Mouse (Mus musculus) intestine, postnatal 0 days (tissue): ENCODE measurements around the gene Spryd4. TPM values are rescaled to one million over a fixed set of nuclear protein-coding genes. Genes with fewer than 3 reads are reported as not detected.
A peak's percentile ranks its signal among the peaks of the same experiment; 100 is the strongest.
"Not testable (repeated sequence)": the region's sequence is repeated elsewhere in the genome, so short reads cannot be mapped to it uniquely, and the experiment has no call there.

Source experiments
- ATAC-seq: fragments of 200-750 bp; cut with Nextera tagmentation; 2 replicates; pipeline ENCODE4 v1.8.0; 2017; ENCODE audit warnings: mild to moderate bottlenecking, moderate TSS enrichment, moderate library complexity
- H3K27ac ChIP-seq: fragments of 300-500 bp; sonication (generic); 2 replicates; pipeline ENCODE4 v1.5.1; 2014; ENCODE audit warnings: mild to moderate bottlenecking, low read depth, low read length, moderate library complexity
- H3K27me3 ChIP-seq: fragments of 300-500 bp; sonication (generic); replicated peaks from 2 replicates; pipeline ENCODE4 v1.6.1; 2014; ENCODE audit warnings: low read length, mixed read lengths; ENCODE audit not compliant: control insufficient read depth, insufficient read depth
- H3K36me3 ChIP-seq: fragments of 300-500 bp; sonication (generic); 2 replicates; pipeline ENCODE4 v1.6.1; 2014; ENCODE audit warnings: mild to moderate bottlenecking, moderate library complexity; ENCODE audit not compliant: control insufficient read depth, insufficient read depth
- H3K4me1 ChIP-seq: fragments of 300-500 bp; sonication (generic); replicated peaks from 2 replicates; pipeline ENCODE4 v1.6.1; 2014; ENCODE audit warnings: antibody characterized with exemption, low read length, mixed read lengths; ENCODE audit not compliant: control insufficient read depth, insufficient read depth
- H3K4me2 ChIP-seq: fragments of 300-500 bp; sonication (generic); replicated peaks from 2 replicates; pipeline ENCODE4 v1.6.1; 2014; ENCODE audit warnings: low read depth, mild to moderate bottlenecking, moderate library complexity
- H3K4me3 ChIP-seq: fragments of 300-500 bp; sonication (generic); 2 replicates; pipeline ENCODE4 v1.5.1; 2014; ENCODE audit warnings: low read depth, low read length
- H3K9ac ChIP-seq: fragments of 300-500 bp; sonication (generic); 2 replicates; pipeline ENCODE4 v1.6.1; 2014; ENCODE audit warnings: mild to moderate bottlenecking, low read depth, low read length
- H3K9me3 ChIP-seq: fragments of 300-500 bp; sonication (generic); 2 replicates; pipeline ENCODE4 v1.6.1; 2016; ENCODE audit warnings: mixed run types; ENCODE audit not compliant: control insufficient read depth
- CTCF ChIP-seq: sonication (generic); IDR thresholded peaks from 2 replicates; pipeline ENCODE4 v1.5.1; 2016; ENCODE audit warnings: low read depth, mild to moderate bottlenecking, control low read depth, antibody characterized with exemption, moderate library complexity
- WGBS: fragments of 180-500 bp; shearing (Covaris S2); extraction: QIAGEN DNeasy Blood & Tissue Kit; methylation state at CpG from one replicate; pipeline ENCODE4 v1.1.7; 2014; 5-methylcytosine and 5-hydroxymethylcytosine counted together
- polyA plus RNA-seq: library from polyadenylated mRNA; unstranded; fragments of >200 nt; fragmentation: Nextera tagmentation; extraction: Ambion mirVana; gene quantifications from 2 replicates; pipeline ENCODE4 v1.2.1, GENCODE M21; 2015

Spryd4 gene
- polyA plus RNA-seq, 1 experiment from 2014 or later: 23.2 TPM

DNA sequence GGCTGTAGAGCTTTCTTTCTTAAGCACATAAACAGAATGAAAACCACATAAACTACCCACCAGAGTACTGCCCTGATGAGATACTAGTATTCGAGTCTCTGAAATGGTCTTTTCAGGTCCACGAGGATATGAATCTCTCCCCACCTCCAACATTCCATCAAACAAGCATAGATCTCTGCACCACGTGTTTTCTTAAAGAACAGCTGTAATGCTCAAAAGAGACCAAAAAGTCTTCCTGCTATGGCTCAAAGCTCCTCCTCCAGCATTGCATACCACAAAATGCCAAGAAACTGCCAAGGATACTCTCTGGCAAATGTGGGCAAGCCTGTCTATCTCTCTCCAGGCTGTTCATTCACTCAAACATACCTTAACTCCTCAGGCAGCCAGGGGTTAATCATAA, 36.3 kb downstream of the Spryd4 start:
- no peak for ATAC-seq
- TF ChIP-seq CTCF: no peak

DNA sequence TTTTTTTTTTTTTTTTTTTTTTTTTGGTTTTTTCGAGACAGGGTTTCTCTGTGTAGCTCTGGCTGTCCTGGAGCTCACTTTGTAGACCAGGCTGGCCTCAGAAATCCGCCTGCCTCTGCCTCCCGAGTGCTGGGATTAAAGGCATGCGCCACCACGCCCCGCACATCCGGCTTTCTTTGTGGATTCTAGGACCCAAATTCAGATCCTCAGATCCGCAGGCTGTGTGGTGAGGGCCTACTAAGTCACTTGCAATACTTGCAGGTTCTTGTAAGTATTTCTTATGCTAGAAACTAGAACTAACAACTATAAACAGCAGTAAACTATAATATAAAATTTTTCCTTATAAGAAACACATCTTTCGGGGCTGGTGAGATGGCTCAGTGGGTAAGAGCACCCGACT, 40.3 kb downstream of the Spryd4 start:
- H3K9me3 ChIP-seq, H3K4me2 ChIP-seq, H3K27me3 ChIP-seq, H3K9ac ChIP-seq, H3K4me3 ChIP-seq, H3K36me3 ChIP-seq, ATAC-seq, H3K4me1 ChIP-seq, H3K27ac ChIP-seq: not testable (repeated sequence)
- WGBS: 96% methylated on average over 10 of the region's 10 CpGs

More for the DNA sequence above, 36.3 kb downstream of the Spryd4 start:
- Histone ChIP-seq H3K4me3 (peak overlapping the region; percentile 50), H3K4me1 (peaks cover 4% of the 10 kb centered on the region; the same call in 1 of the 2 replicates), H3K9ac (0 out of 2 replicates have a peak overlapping the region, but pooled peaks have one; percentile 41), H3K27ac (no peak overlapping the region), H3K27me3 (no peaks in the 10 kb centered on the region), H3K36me3 (no peaks in the 10 kb centered on the region), H3K4me2 (peak overlapping the region; percentile 61), H3K9me3 (no peaks in the 10 kb centered on the region)
- 11% methylated on average over 3 of the region's 3 CpGs for WGBS

DNA sequence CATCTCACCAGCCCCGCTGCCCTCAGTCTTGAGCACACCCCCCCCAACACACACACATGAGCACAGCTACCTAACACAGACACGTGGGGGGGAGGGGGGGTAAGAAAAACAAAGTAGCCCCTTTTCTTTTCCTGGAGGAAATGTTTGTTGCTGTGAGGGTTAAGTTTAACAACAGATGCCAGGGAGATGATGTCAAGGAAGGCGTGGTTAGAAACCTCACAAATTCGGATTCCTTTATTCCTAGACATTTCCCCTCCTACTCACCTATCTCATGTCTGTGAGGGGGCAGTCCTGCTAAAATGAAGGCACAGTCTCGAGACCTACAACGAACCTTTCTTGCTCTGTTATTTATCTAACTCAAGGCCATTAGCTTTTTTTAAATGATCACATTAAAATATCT, 44.5 kb downstream of the Spryd4 start:
- Histone ChIP-seq H3K27me3 (no peaks in the 10 kb centered on the region), H3K9me3 (no peaks in the 10 kb centered on the region), H3K4me3 (no peak overlapping the region), H3K9ac (no peak overlapping the region), H3K27ac (no peak overlapping the region), H3K36me3 (no peaks in the 10 kb centered on the region), H3K4me1 (no peaks in the 10 kb centered on the region), H3K4me2 (no peak overlapping the region)
- 40% methylated on average over 6 of the region's 6 CpGs for WGBS
- ATAC-seq: no peak
- no peak for TF ChIP-seq CTCF

DNA sequence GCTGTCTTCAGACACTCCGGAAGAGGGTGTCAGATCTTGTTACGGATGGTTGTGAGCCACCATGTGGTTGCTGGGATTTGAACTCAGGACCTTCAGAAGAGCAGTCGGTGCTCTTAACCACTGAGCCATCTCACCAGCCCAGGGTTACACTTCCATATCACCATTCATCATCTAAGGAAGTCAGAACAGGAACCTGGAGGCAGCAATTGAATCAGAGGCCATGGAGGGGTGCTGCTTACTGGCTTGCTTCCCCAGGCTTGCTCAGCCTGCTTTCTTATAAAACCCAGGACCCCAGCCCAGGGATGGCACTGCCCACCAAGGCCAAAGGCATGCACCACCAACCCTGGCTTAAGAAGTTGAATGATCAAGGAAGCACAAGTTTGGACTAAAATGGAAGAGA, 45.9 kb downstream of the Spryd4 start:
- not testable (repeated sequence) for H3K4me3 ChIP-seq, H3K4me1 ChIP-seq, H3K9me3 ChIP-seq, H3K27me3 ChIP-seq, H3K27ac ChIP-seq, H3K9ac ChIP-seq, ATAC-seq, H3K36me3 ChIP-seq, H3K4me2 ChIP-seq
- WGBS: 88% methylated on average over 2 of the region's 3 CpGs

Other genes with a start within 250 kb of the Spryd4 start
- 0.74 and 0.86 TPM in 2 replicates for gene Hsd17b6, start 204.2 kb downstream of the Spryd4 start, polyA plus RNA-seq
- 18.7 and 22.1 TPM in 2 replicates for gene Prim1, start 196.6 kb downstream of the Spryd4 start, polyA plus RNA-seq
- gene Naca, start 176.2 kb downstream of the Spryd4 start, polyA plus RNA-seq: 511 and 531 TPM in 2 replicates
- gene Ptges3, start 152.9 kb downstream of the Spryd4 start, polyA plus RNA-seq: 264 and 269 TPM in 2 replicates
- 2,460 and 2,644 TPM in 2 replicates for gene Atp5b, start 128.5 kb downstream of the Spryd4 start, polyA plus RNA-seq
- gene Baz2a, start 120.2 kb downstream of the Spryd4 start, polyA plus RNA-seq: 8.1 and 8.6 TPM in 2 replicates
- gene Rbms2, start 31.5 kb downstream of the Spryd4 start, polyA plus RNA-seq: 11.2 and 11.7 TPM in 2 replicates
- gene Gls2, start 17.4 kb downstream of the Spryd4 start, polyA plus RNA-seq: 0.37 and 0.42 TPM in 2 replicates
- not detected in 2 replicates for gene Mip, start 14.0 kb upstream of the Spryd4 start, polyA plus RNA-seq
- gene Timeless, start 20.3 kb upstream of the Spryd4 start, polyA plus RNA-seq: 8.6 and 10.6 TPM in 2 replicates
- not detected in 2 replicates for gene Apon, start 42.3 kb upstream of the Spryd4 start, polyA plus RNA-seq
- gene Apof, start 56.9 kb upstream of the Spryd4 start, polyA plus RNA-seq: 0.12 TPM in 2 replicates
- gene Stat2, start 58.8 kb upstream of the Spryd4 start, polyA plus RNA-seq: 23.2 and 26.7 TPM in 2 replicates
- 0.22 and 0.46 TPM in 2 replicates for gene Il23a, start 86.9 kb upstream of the Spryd4 start, polyA plus RNA-seq
- gene Pan2, start 91.5 kb upstream of the Spryd4 start, polyA plus RNA-seq: 11.5 and 14.0 TPM in 2 replicates
- 254 and 273 TPM in 2 replicates for gene Cnpy2, start 110.7 kb upstream of the Spryd4 start, polyA plus RNA-seq
- 248 and 266 TPM in 2 replicates for gene Cs, start 125.9 kb upstream of the Spryd4 start, polyA plus RNA-seq
- 21.1 and 22.3 TPM in 2 replicates for gene Coq10a, start 157.2 kb upstream of the Spryd4 start, polyA plus RNA-seq
- gene Ankrd52, start 165.3 kb upstream of the Spryd4 start, polyA plus RNA-seq: 4.0 and 4.9 TPM in 2 replicates
- gene Slc39a5, start 189.4 kb upstream of the Spryd4 start, polyA plus RNA-seq: 109 and 114 TPM in 2 replicates
- 79.2 and 82.5 TPM in 2 replicates for gene Nabp2, start 199.7 kb upstream of the Spryd4 start, polyA plus RNA-seq
- gene Rnf41, start 199.8 kb upstream of the Spryd4 start, polyA plus RNA-seq: 29.1 and 33.1 TPM in 2 replicates
- gene Smarcc2, start 247.4 kb upstream of the Spryd4 start, polyA plus RNA-seq: 31.1 and 31.6 TPM in 2 replicates